Mouse (Mus musculus): ENCODE results near the gene Copb1.

- TF ChIP-seq POLR2A (IDR thresholded peaks at IDR 0.05; ENCODE audit: borderline replicate concordance, extremely low read depth, insufficient read depth, insufficient read length, poor library complexity, severe bottlenecking) (no peak), CTCF (IDR thresholded peaks at IDR 0.05; ENCODE audit: borderline replicate concordance, extremely low read depth, insufficient read depth, insufficient read length) (no peak)
Observed at GRCm38 (mm10) chr7:114292501-114292971, 38.0 kb upstream of the Copb1 start.
